Mouse (Mus musculus) kidney, embryonic 14.5 days (tissue): ENCODE results near the gene Tmem258. TPM values are rescaled to one million over a fixed set of nuclear protein-coding genes. Genes with fewer than 3 reads are reported as not detected.

Source experiments
- ATAC-seq: fragments of 200-750 bp; cut with Nextera tagmentation; 2 replicates; pipeline ENCODE4 v1.8.0; 2017; ENCODE audit warnings: moderate number of reproducible peaks, mild to moderate bottlenecking, moderate TSS enrichment, moderate library complexity; ENCODE audit not compliant: low FRiP score, low TSS enrichment
- H3K27ac ChIP-seq: fragments of 300-500 bp; sonication (generic); 2 replicates; pipeline ENCODE4 v1.5.1; 2014; ENCODE audit warnings: low read depth, mild to moderate bottlenecking, low read length, moderate library complexity, mixed read lengths
- H3K27me3 ChIP-seq: fragments of 300-500 bp; sonication (generic); 2 replicates; pipeline ENCODE4 v1.6.1; 2014; ENCODE audit warnings: mild to moderate bottlenecking, low read length; ENCODE audit not compliant: control insufficient read depth, insufficient read depth
- H3K36me3 ChIP-seq: fragments of 300-500 bp; sonication (generic); 2 replicates; pipeline ENCODE4 v1.6.1; 2014; ENCODE audit warnings: low read length, mixed read lengths; ENCODE audit not compliant: control insufficient read depth, insufficient read depth
- H3K4me1 ChIP-seq: fragments of 300-500 bp; sonication (generic); 2 replicates; pipeline ENCODE4 v1.6.1; 2014; ENCODE audit warnings: low read length, mixed read lengths; ENCODE audit not compliant: control insufficient read depth, insufficient read depth
- H3K4me2 ChIP-seq: fragments of 300-500 bp; sonication (generic); replicated peaks from 2 replicates; pipeline ENCODE4 v1.6.1; 2014; ENCODE audit warnings: low read depth, mild to moderate bottlenecking, low read length
- H3K4me3 ChIP-seq: fragments of 300-500 bp; sonication (generic); 2 replicates; pipeline ENCODE4 v1.5.1; 2014; ENCODE audit warnings: mild to moderate bottlenecking, low read length
- H3K9ac ChIP-seq: fragments of 300-500 bp; sonication (generic); 2 replicates; pipeline ENCODE4 v1.6.1; 2014; ENCODE audit warnings: low read depth, mild to moderate bottlenecking, low read length, moderate library complexity
- H3K9me3 ChIP-seq: fragments of 300-500 bp; sonication (generic); 2 replicates; pipeline ENCODE4 v1.6.1; 2016; ENCODE audit warnings: low read length; ENCODE audit not compliant: control insufficient read depth
- WGBS: fragments of 180-500 bp; shearing (Covaris S2); extraction: QIAGEN DNeasy Blood & Tissue Kit; methylation state at CpG from one replicate; pipeline ENCODE4 v1.1.7; 2014; 5-methylcytosine and 5-hydroxymethylcytosine counted together
- polyA plus RNA-seq: library from polyadenylated mRNA; unstranded; fragments of >200 nt; fragmentation: Nextera tagmentation; extraction: Ambion mirVana; gene quantifications from 2 replicates; pipeline ENCODE4 v1.2.1, GENCODE M21; 2014

Tmem258 gene
- polyA plus RNA-seq, 1 experiment from 2014 or later = 467 TPM

DNA sequence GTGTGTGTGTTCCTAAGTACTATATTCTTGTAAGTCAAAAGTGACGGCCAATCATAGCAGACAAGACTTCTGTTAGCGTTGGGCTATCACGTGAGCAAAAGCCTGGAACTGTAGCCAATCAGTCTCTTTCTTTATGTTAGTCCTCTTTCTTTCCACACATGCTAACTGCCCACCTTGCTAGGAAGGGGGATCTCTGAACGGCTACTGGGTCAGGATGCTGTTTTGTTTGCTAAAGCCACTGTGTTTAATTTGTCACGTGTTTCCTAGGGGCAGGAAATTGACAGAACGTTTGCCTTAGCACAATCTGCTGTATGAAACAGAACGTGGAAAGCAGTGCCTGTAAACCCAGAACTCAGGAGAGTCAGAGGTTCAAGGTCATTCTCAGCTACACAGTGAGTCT, 21.7 kb upstream of the Tmem258 start:
- H3K36me3 ChIP-seq = peaks cover 19% of the 10 kb centered on the region
- ATAC-seq = no peak
- peak overlapping the region; percentile 69 for H3K4me3 ChIP-seq
- no peaks in the 10 kb centered on the region for H3K27me3 ChIP-seq
- no peak overlapping the region for H3K27ac ChIP-seq
- H3K9me3 ChIP-seq = no peaks in the 10 kb centered on the region
- H3K4me2 ChIP-seq = peak overlapping the region; percentile 77
- H3K4me1 ChIP-seq = peaks cover 8% of the 10 kb centered on the region
- peak overlapping the region; percentile 40; the same call in 1 of the 2 replicates for H3K9ac ChIP-seq
- 35% methylated on average over 7 of the region's 7 CpGs for WGBS

- H3K36me3 ChIP-seq = peaks cover 25% of the 10 kb centered on the region
- peak within 1 kb of the TSS; percentile 69 for H3K4me3 ChIP-seq
- no peaks in the 10 kb centered on the region for H3K27me3 ChIP-seq
- H3K27ac ChIP-seq = peak within 1 kb of the TSS; percentile 84
- H3K9ac ChIP-seq = peak within 1 kb of the TSS; percentile 77
- no peaks in the 10 kb centered on the region for H3K9me3 ChIP-seq
- H3K4me1 ChIP-seq = peaks cover 8% of the 10 kb centered on the region
- 1% methylated on average over 61 of the region's 70 CpGs for WGBS
- ATAC-seq = peak; percentile 97
- H3K4me2 ChIP-seq = peak within 1 kb of the TSS; percentile 77
Measured at GRCm38 (mm10) chr19:10182670-10183298, 21.0 kb upstream of the Tmem258 start, which contains the start of gene Fads1. Gene Fads1, plus strand, starts transcription at chr19:10182888.

GRCm38 (mm10) chr19:10183299-10183983, 20.4 kb upstream of the Tmem258 start:
- Histone ChIP-seq H3K9me3 (no peaks in the 10 kb centered on the region), H3K27me3 (no peaks in the 10 kb centered on the region), H3K36me3 (peaks cover 32% of the 10 kb centered on the region), H3K4me2 (peak overlapping the region; percentile 77), H3K9ac (peak overlapping the region; percentile 77), H3K4me1 (peaks cover 8% of the 10 kb centered on the region), H3K27ac (peak overlapping the region; percentile 84), H3K4me3 (peak overlapping the region; percentile 69)
- ATAC-seq = peak; percentile 77
- under 1% methylated on average over 35 of the region's 35 CpGs for WGBS

DNA sequence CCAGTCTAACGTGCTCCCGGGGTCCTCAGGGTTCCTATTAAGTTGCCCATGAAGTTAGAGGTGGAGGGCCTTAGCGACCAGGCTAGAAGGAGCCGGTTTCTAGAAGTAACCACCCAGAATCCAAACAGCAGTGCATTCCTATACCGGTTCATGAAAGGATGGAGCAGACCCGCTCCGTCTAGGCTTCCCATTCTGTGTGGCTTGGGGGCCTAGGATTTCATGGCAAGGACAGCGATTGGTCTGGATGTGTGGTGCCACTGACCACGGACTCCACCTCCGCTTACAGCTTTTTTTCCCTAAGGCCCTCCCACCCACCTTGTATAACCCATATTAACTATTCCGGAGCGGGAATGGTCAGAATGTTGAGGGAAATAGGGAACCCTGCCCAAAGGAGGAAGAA, 19.7 kb upstream of the Tmem258 start:
- WGBS = 5% methylated on average over 12 of the region's 12 CpGs
- Histone ChIP-seq H3K9ac (peak overlapping the region; percentile 77), H3K27me3 (no peaks in the 10 kb centered on the region), H3K36me3 (peaks cover 38% of the 10 kb centered on the region), H3K27ac (no peak overlapping the region; the same call in 1 of the 2 replicates), H3K4me1 (peaks cover 8% of the 10 kb centered on the region), H3K4me3 (peak overlapping the region; percentile 69), H3K4me2 (peak overlapping the region; percentile 77), H3K9me3 (no peaks in the 10 kb centered on the region)
- peak; percentile 24 for ATAC-seq

- Histone ChIP-seq H3K4me3 (no peak overlapping the region), H3K9ac (no peak overlapping the region), H3K27ac (no peak overlapping the region), H3K27me3 (no peaks in the 10 kb centered on the region), H3K36me3 (peaks cover 53% of the 10 kb centered on the region), H3K4me1 (peaks cover 8% of the 10 kb centered on the region), H3K9me3 (no peaks in the 10 kb centered on the region), H3K4me2 (no peak overlapping the region)
- no peak for ATAC-seq
- 95% methylated on average over 3 of the region's 3 CpGs for WGBS
Measured at GRCm38 (mm10) chr19:10185876-10186275, 17.9 kb upstream of the Tmem258 start.

GRCm38 (mm10) chr19:10186569-10186968, 17.2 kb upstream of the Tmem258 start:
- H3K9me3 ChIP-seq = no peaks in the 10 kb centered on the region
- H3K4me3 ChIP-seq = no peak overlapping the region
- 95% methylated on average over 8 of the region's 8 CpGs for WGBS
- H3K4me1 ChIP-seq = peaks cover 8% of the 10 kb centered on the region
- no peak overlapping the region for H3K9ac ChIP-seq
- ATAC-seq = no peak
- H3K36me3 ChIP-seq = peaks cover 60% of the 10 kb centered on the region
- no peak overlapping the region for H3K4me2 ChIP-seq
- H3K27me3 ChIP-seq = no peaks in the 10 kb centered on the region
- H3K27ac ChIP-seq = no peak overlapping the region

DNA sequence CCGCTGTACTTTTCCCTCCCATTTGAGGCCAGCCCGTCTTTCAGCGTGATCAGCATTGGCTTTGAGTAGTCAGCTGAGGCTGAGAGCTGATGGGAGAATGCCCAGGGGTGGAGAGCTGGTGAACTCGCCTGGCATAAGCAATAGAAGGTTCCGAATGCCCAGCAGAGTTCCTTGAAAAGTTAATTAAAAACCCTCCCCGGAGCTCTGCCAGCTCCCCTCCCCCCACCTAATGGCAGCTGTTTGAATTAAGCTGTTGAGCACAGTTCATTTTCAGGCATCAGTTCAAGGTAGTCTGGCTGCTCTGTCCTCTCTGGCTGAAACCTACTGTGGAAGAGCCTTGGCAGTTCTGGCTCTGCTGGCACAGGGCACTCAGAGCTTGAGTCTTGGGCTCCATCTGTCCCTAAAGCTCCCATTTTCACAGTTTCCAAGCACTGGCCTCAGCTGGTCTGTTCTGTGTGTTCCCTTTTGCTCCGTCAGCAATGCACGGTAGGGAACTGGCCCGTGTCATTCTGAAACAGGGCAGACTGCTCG, 15.5 kb upstream of the Tmem258 start:
- peaks cover 8% of the 10 kb centered on the region for H3K4me1 ChIP-seq
- no peaks in the 10 kb centered on the region for H3K9me3 ChIP-seq
- H3K4me3 ChIP-seq = no peak overlapping the region
- H3K27me3 ChIP-seq = no peaks in the 10 kb centered on the region
- WGBS = 87% methylated on average over 10 of the region's 10 CpGs
- H3K27ac ChIP-seq = no peak overlapping the region
- H3K9ac ChIP-seq = no peak overlapping the region
- no peak overlapping the region for H3K4me2 ChIP-seq
- no peak for ATAC-seq
- peaks cover 78% of the 10 kb centered on the region for H3K36me3 ChIP-seq

DNA sequence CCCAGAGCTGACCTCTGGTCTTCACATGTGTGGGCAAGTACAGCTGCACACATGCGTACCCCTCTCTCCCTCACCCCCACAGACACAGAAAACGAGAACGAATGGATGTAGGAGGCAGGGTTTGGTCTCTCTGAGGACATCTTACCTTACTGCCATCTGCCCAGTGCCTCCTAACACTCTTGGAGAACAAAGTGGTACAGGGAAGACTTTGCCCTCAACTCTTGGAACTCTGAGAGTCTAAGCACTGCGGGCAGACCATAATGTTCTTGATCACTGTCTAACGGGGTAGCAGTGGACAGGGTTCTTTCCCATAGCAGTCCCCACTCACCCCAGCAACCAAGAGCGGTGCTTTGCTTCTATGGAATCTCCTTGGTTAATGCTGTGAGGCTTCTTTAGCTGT, 14.8 kb upstream of the Tmem258 start:
- Histone ChIP-seq H3K36me3 (peaks cover 85% of the 10 kb centered on the region), H3K9ac (no peak overlapping the region), H3K4me3 (no peak overlapping the region), H3K4me1 (peaks cover 8% of the 10 kb centered on the region), H3K9me3 (no peaks in the 10 kb centered on the region), H3K27ac (no peak overlapping the region), H3K4me2 (no peak overlapping the region), H3K27me3 (no peaks in the 10 kb centered on the region)
- 94% methylated on average over 6 of the region's 6 CpGs for WGBS
- ATAC-seq = no peak

GRCm38 (mm10) chr19:10189940-10190339, 13.9 kb upstream of the Tmem258 start:
- H3K27me3 ChIP-seq = no peaks in the 10 kb centered on the region

More at GRCm38 (mm10) chr19:10189940-10190339, 13.9 kb upstream of the Tmem258 start:
- Histone ChIP-seq H3K4me3 (no peak overlapping the region), H3K4me1 (no peaks in the 10 kb centered on the region), H3K9me3 (no peaks in the 10 kb centered on the region), H3K4me2 (no peak overlapping the region), H3K36me3 (peaks cover 94% of the 10 kb centered on the region), H3K27ac (no peak overlapping the region), H3K9ac (no peak overlapping the region)
- WGBS = 92% methylated on average over 8 of the region's 8 CpGs
- ATAC-seq = no peak
